Mouse (Mus musculus): ENCODE measurements around the gene Wfdc3.
A peak's percentile ranks its signal among the peaks of the same experiment; 100 is the strongest.

The Wfdc3 gene

GRCm38 (mm10) chr2:164773989-164774364 lies 28.2 kb upstream of the Wfdc3 start:
- DNase-seq: no peak

GRCm38 (mm10) chr2:164773229-164773988 lies 27.7 kb upstream of the Wfdc3 start:
- DNase-seq: no peak

GRCm38 (mm10) chr2:164771123-164771522 lies 25.4 kb upstream of the Wfdc3 start:
- DNase-seq: no peak

GRCm38 (mm10) chr2:164770279-164770678 lies 24.5 kb upstream of the Wfdc3 start:
- DNase-seq: no peak

- peak; percentile 99 for DNase-seq
Observed at GRCm38 (mm10) chr2:164769258-164770037, 23.7 kb upstream of the Wfdc3 start, which contains the start of gene Ube2c. TSS of gene Ube2c (plus strand) at chr2:164769898.

GRCm38 (mm10) chr2:164767812-164768540 lies 22.2 kb upstream of the Wfdc3 start:
- DNase-seq: peak; percentile 43

GRCm38 (mm10) chr2:164765841-164766240 lies 20.1 kb upstream of the Wfdc3 start:
- DNase-seq: no peak

GRCm38 (mm10) chr2:164762593-164762992 lies 16.9 kb upstream of the Wfdc3 start:
- DNase-seq: no peak

- no peak for DNase-seq
Observed at GRCm38 (mm10) chr2:164761971-164762370, 16.2 kb upstream of the Wfdc3 start.

- DNase-seq: no peak
Observed at GRCm38 (mm10) chr2:164761502-164761901, 15.8 kb upstream of the Wfdc3 start.

- DNase-seq: no peak
Observed at GRCm38 (mm10) chr2:164760059-164760833, 14.5 kb upstream of the Wfdc3 start.

- DNase-seq: no peak
Observed at GRCm38 (mm10) chr2:164758692-164759091, 13.0 kb upstream of the Wfdc3 start.

GRCm38 (mm10) chr2:164757841-164758240 lies 12.1 kb upstream of the Wfdc3 start:
- no peak for DNase-seq

GRCm38 (mm10) chr2:164754800-164755199 lies 9.1 kb upstream of the Wfdc3 start:
- DNase-seq: no peak

- no peak for DNase-seq
Observed at GRCm38 (mm10) chr2:164754105-164754504, 8.4 kb upstream of the Wfdc3 start.

GRCm38 (mm10) chr2:164752454-164752853 lies 6.7 kb upstream of the Wfdc3 start:
- no peak for DNase-seq

GRCm38 (mm10) chr2:164748991-164749390 lies 3.3 kb upstream of the Wfdc3 start:
- no peak for DNase-seq

- no peak for DNase-seq
Observed at GRCm38 (mm10) chr2:164748191-164748590, 2.5 kb upstream of the Wfdc3 start.

GRCm38 (mm10) chr2:164746693-164747092 lies 962 bp upstream of the Wfdc3 start:
- no peak for DNase-seq

GRCm38 (mm10) chr2:164744987-164745386 lies 744 bp downstream of the Wfdc3 start:
- DNase-seq: no peak

- DNase-seq: no peak
Observed at GRCm38 (mm10) chr2:164739876-164740275, 5.9 kb downstream of the Wfdc3 start.

GRCm38 (mm10) chr2:164737377-164738090 lies 8.2 kb downstream of the Wfdc3 start:
- peak; percentile 25 for DNase-seq

All from kidney, postnatal 14 days (tissue).